Mouse (Mus musculus) lung, postnatal 36 days (tissue): ENCODE results near the gene Rtkn2.

Source experiments
- DNase-seq: peaks from one replicate; pipeline ENCODE4 v3.0.0; 2022; ENCODE audit warnings: mixed read lengths

Gene Rtkn2

DNA sequence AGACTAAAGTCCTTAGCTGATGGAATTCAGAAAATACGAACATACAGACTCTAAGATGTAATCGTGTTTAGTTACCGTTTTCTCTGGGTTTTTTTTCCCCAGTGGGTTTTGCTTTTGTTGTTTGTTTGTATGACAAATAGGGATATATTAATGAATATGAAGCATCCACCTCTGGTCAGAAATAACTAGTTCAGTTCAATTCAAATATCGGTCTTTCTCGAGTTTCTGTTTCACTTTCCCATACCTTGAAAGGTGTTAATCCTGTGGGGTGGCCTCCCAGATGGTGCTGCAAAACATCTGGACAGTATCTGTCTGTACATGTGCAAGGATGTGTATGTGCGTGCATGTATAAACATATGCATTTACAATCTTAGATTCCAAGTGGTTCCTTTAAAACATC, 61.0 kb downstream of the Rtkn2 start:
- no peak for DNase-seq

DNA sequence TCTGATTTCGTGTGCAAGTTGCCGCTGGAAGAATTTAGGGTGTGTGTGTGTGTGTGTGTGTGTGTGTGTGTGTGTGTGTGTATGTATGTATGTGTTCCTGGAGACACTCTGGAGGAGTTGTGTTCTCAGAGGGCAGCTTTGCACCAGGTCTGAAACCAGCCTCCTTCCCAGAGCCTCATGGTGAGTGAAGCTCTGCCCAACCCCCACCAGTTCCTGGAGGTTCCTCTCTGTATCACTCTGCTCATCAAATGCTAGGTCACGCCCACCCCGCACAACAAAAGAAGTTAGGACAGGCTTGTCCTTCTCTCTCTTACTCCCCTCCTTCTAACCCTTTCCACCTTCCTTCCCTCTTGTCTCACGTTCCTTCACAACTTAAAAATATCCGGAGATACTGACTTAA, 64.6 kb downstream of the Rtkn2 start:
- DNase-seq = no peak

GRCm38 (mm10) chr10:68044864-68045263, 65.5 kb downstream of the Rtkn2 start:
- DNase-seq = no peak

DNA sequence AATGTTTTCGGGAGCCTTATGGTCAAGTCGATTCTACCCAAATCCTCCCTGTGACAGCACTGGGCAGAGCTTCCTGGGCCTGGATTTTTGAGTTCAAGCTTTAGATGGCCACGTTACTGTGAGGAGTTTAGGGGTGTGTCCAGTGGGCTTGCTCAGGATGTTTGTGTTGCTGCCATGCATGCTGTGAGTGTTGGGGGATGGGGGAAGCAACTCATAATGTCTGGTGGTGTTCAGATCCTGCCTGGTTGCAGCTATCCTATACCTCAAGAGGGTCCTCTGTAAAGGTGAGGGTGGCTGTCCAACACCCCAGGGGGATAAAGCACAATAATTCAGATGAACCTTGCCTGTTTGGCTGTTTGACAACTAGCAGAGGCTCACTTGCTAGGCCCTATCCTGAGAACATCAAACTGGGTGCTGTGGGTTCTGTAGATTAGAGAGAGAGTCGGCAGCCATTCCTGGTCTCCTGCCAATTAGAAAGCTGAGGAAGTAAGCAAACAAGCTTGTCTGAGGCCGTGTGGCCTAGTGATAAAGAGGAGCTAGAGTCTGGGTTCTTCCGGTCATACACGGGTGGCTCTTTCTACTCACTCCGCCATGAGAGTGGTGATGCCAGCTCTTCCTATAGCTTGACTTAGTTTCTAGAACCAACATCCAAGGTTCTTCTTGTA, 69.4 kb downstream of the Rtkn2 start:
- no peak for DNase-seq

- DNase-seq = no peak
Measured at GRCm38 (mm10) chr10:68050882-68051281, 71.5 kb downstream of the Rtkn2 start.

DNA sequence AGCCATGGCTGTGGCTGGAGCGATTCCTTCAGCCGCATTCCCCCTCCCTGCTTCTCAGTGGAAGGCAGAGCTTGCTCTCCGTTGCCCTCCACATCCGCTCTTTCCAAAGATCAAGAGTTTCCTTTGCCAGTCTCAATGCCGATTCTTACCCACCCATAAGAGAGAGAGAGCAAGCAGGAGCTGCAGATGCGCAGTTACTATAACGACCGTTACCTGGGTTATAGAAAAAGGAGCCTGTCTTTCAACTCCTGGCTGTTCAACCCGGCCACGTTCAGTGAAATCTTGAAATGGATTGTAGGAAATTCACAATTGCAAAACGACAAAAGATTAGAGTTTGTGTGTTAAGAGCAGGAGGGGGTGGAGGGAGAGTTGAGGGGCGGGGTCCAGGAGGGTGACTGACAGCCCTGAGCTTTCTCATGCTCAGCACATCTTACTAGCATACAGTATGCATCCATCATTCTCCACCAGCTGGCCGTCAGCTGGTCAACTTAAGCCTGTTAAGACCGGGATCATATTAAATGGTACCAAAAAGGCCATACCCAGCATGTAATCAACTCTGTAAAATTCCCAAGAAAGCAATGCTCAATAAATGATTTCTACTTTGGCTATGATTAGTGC, 72.1 kb downstream of the Rtkn2 start:
- no peak for DNase-seq

- no peak for DNase-seq
Measured at GRCm38 (mm10) chr10:68052307-68052706, 72.9 kb downstream of the Rtkn2 start.

DNA sequence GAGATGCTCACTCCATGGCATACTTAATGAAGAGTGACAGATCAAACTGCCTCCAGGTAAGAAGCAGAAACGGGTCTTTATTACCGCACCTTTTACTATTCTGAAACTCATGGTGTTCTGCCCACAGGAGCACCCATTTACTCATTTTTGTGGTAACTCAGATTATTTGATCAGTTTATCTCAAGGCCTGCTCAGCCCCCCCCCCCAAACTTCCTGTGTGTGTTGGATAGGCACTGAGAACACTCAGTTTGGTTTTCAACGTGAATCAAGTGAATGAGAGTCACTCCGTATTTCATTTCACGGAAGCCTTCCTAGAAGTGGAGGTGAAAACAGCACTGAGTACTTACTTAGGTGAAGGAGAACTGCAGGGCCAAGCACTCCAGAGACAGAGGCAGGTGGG, 74.8 kb downstream of the Rtkn2 start:
- DNase-seq = no peak

GRCm38 (mm10) chr10:68054706-68055105, 75.3 kb downstream of the Rtkn2 start:
- no peak for DNase-seq

DNA sequence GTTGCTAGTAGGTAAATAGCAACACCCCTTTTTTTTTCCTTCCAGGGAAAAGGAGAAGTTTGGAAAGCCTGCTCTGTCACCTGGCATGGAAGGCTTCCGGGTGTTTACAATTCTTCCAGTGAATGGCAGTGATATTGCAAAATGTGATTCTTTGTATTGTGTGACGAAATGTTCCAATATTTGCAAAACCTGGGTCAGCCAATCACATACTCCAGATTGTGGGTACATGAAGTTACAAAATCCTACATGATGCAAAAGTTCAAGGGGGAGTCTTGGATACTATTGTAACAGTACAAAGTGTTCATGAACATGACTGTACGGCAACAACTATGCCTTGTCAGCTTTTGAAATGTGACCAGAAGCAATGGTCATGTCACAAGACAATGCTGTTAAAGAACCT, 78.5 kb downstream of the Rtkn2 start:
- peak; percentile 89 for DNase-seq

DNA sequence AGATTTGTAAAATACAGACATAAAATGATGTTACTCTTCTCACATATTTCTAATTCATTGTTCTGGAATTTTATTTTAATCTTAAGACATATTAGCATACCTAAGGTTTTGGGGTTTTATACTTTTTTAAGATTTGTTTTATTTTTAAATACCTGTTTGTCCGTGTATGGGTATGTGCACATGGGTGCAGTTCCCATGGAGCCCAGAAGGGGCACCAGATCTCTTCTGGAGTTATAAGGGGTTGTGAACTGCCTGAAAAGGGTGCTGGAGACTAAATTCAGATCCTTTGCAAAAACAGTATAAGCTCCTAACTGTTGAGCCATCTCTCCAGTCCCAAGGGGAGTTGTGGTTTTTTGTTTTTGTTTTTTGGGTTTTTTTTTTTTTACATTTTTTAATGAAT, 79.0 kb downstream of the Rtkn2 start:
- no peak for DNase-seq

GRCm38 (mm10) chr10:68060590-68061248, 81.3 kb downstream of the Rtkn2 start:
- peak; percentile 67 for DNase-seq

- no peak for DNase-seq
Measured at GRCm38 (mm10) chr10:68061249-68061615, 81.9 kb downstream of the Rtkn2 start.

DNA sequence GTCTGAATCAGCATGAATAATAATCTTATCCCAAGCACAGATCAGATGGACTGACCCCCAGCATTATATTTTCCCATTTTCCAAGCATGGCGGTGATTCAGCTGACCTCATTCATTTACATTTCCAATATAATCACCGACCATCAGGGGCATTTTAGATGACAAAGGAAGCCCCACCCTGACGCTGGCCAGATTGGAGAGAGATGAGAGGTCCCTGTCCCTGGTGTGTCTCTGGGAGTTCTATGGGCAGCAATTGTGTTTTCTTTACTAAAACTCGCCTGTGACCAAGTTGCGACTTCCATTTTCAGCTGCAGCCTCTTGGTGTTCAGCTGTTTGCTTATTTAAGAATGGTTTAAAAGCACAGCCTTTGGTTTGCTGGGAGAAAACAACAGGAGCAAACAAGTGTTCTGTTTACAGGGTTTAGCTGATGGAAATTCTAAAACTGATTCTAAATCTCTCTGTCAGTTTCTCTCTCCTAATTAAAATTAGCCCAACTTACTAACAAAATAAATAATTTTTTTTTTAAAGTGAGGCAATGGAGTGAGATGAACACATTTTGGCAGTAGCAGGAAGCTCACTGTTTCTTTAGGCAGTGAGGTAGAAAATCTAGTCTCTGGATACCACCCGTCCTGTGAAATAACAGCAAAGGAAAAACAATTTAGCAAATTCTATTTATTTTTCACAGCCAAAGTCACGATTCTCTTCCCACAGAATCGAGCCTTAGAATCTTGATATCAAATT, 84.6 kb downstream of the Rtkn2 start:
- peak; percentile 34 for DNase-seq

GRCm38 (mm10) chr10:68064571-68064970, 85.2 kb downstream of the Rtkn2 start:
- DNase-seq = no peak

GRCm38 (mm10) chr10:68066173-68066572, 86.8 kb downstream of the Rtkn2 start:
- DNase-seq = no peak

DNA sequence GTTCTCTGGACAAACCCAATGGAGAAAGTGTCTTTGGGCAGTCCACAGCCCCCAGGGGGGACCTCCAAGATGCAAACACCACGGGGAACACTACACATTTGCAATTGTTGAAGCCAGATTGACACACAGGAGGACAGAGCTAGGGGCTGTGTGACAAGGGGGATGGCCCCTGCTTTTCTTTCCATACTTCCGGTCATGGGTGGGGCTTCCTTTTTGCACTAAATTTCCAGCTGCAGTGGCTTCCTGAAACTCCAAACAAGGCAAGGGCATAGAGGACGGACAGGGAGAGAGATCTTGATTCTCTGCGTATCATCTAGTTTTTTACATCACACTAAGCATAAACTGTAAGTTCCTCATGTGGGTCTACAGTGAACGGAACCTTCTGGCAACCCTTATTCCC, 88.6 kb downstream of the Rtkn2 start:
- no peak for DNase-seq

DNA sequence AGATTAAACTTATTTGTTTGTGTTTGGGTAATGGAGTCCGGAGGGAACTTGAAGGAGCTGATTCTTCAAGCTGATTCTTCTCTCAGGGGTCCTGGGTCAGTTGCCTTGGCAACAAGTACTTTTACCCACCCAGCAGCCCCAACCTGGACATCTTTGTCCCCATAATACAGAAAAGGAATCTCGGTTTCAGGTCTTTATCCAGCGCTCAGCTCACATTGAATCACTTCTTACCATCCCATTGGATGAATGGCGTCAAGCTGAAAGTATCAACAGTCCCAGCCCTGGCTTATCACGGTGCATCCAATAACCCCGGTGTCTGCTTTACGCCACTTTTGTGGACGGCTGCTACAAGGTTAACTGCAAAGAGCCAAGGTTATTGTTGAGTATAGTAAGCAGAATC, 89.1 kb downstream of the Rtkn2 start:
- DNase-seq = no peak

DNA sequence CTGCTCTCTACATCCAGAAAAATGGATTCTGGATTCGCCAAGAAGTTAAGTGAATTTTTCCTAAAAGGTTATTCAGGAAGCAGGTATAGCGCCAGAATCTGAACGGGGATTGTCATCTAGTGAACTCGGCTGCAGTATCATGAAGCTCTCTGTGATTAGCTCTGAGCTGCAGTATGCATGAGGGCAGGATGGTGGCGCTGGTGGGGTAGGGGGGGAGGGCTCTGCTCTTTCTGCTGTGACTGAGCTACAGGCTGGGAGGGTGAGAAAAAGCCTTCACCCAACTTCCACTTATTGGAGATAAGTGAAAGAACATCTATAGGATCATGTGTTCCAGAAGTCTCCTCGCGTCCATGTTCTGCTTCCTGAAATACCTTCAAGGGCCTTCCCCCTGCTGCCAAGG, 91.7 kb downstream of the Rtkn2 start:
- no peak for DNase-seq

DNA sequence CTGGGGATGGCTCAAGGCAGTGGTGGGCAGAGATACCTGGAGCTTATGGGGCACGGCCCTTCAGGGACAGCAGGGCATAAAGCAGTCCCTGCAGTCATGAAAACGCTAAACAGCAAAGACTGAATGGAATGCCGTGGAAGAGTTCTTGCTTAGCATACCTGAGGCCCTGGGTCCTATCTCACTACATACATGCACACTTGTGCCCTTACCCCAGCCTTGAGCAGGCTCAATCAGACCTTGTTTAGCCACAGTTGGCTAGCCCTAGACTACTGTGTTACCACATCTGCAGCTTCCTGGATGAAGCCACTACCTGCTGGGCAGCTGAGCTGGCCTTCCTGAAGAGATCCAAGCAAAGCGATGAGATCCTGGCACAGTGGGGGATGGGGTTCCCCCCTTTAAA, 93.3 kb downstream of the Rtkn2 start:
- no peak for DNase-seq

GRCm38 (mm10) chr10:68074291-68074690, 94.9 kb downstream of the Rtkn2 start:
- DNase-seq = no peak

GRCm38 (mm10) chr10:68075181-68075580, 95.8 kb downstream of the Rtkn2 start:
- no peak for DNase-seq

- DNase-seq = no peak
Measured at GRCm38 (mm10) chr10:68078708-68079107, 99.3 kb downstream of the Rtkn2 start.
